Mouse (Mus musculus) liver, adult 2 months (tissue): ENCODE data around the gene BC035044.

Experiments
- CTCF ChIP-seq: fragments of 200-500 bp; IDR thresholded peaks from 2 replicates; pipeline ENCODE4 v1.5.1; 2011; ENCODE audit warnings: low read depth, low read length, control low read depth
- POLR2A ChIP-seq: fragments of 200-500 bp; IDR thresholded peaks from 2 replicates; pipeline ENCODE4 v1.6.1; 2011; ENCODE audit warnings: low read length, control low read depth; ENCODE audit not compliant: insufficient read depth; ENCODE audit errors: extremely low read depth

DNA sequence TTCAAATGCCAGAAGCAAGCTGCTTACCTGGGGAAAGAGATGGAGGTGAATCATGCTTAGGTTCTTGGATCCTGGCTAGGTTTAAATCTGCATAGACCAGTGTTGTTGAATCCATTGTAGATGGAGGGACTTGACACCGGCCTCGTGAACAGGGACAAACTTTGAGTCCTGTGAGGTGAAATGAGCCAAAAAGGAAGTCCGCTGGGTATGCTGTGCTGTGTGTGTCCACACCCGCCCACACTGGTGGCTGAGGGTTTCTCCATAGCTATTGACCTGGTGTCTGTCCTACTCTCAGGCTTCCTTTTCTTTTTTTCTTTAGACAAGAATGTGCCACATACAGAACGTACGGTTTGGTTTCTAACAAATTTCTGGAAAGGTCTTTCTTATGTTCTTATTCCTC is 64.8 kb downstream of the BC035044 start, which contains the start of the genes Gm44511 and Klrb1b:
- TF ChIP-seq POLR2A (no peak), CTCF (no peak)
